Mouse (Mus musculus) olfactory bulb, adult 2 months (tissue): ENCODE measurements around the gene Akr1b7.

Experiments
- CTCF ChIP-seq: fragments of 200-500 bp; IDR thresholded peaks from 2 replicates; pipeline ENCODE4 v1.5.1; 2012; ENCODE audit warnings: low read depth, mild to moderate bottlenecking, low read length, moderate library complexity; ENCODE audit not compliant: insufficient read depth
- POLR2A ChIP-seq: fragments of 200-500 bp; IDR thresholded peaks from 2 replicates; pipeline ENCODE4 v1.6.1; 2012; ENCODE audit warnings: mild to moderate bottlenecking, low read depth, low read length, moderate library complexity; ENCODE audit not compliant: insufficient read depth

DNA sequence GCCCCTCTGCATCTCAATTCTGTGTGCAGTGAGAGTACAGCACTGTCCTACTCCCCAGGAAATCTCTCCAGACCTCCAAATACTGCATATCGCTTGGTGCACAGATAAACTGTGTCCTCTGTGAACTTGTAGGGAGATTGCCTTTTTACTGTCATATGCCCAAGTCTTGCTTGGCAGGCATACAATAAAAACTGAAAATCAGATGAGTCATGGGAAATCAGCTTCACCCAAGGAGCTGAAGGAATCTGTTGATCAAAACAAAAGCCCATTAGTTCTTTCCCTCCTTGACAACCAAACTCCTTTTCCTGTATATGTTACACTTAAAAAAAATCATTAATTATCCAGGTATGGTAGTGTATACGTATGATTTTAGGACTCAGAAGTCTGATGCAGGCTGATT lies 31.7 kb downstream of the Akr1b7 start:
- TF ChIP-seq POLR2A (no peak), CTCF (no peak)
